Mouse (Mus musculus): ENCODE results near the gene Cspg4.
"Not testable (repeated sequence)": the region's sequence is repeated elsewhere in the genome, so short reads cannot be mapped to it uniquely, and the experiment has no call there.

Cspg4 gene

DNA sequence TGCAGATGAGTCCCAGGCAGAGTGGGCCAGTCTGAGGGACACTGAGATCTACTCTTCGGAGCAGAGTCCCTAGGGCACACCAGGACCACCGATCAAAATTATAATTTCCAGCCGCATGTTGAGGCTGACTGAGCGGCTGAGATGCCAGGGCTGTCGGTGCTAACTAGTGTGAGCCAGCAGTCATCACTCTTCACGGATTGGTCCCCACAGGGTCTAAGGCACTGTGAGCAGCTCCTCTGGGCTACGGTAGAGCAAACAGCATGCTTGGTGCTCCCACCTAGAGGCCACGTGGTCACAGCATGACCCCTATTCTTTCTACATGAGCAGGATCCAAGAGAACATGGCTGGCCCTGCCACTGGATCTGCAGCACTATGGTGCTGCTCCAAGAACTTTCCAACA lies 28.5 kb downstream of the Cspg4 start:
- DNase-seq = no peak

DNA sequence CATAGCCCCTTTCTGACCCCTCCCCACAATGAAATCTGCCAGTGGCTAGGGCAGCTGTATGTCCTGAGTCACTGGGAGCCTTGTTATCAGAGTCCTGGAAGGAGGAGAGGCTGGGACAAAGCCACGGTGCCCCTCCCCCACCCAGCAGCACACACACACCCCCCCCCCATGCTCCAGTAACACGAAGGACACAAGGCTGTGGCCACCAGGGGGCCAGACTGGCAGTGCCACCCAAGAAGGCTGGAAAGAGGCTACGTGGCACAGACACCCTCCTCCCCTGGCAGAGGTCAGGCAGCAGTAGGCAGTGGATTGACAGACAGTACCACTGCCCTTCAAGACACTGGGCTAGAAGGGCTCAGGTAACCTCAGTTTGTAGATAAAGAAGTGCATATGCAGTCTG lies 29.2 kb downstream of the Cspg4 start:
- no peak for DNase-seq

DNA sequence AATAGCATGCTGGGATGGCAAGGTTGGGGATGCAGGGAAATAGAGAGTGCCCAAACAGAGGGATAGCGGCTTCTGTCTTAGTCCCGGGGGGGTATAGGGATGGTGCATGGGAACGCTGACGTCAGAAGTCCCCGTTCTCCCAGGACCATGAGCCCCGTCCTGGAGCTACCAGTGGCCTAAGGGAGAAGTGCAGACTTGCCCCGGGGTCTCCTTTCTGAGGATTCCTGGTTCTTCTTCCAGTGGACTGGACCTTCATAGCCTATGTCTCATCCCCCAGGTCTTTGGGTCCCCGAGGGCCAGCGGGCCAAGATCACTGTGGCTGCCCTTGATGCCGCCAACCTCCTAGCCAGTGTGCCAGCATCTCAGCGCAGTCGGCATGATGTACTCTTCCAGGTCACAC lies 31.9 kb downstream of the Cspg4 start:
- no peak for DNase-seq

DNA sequence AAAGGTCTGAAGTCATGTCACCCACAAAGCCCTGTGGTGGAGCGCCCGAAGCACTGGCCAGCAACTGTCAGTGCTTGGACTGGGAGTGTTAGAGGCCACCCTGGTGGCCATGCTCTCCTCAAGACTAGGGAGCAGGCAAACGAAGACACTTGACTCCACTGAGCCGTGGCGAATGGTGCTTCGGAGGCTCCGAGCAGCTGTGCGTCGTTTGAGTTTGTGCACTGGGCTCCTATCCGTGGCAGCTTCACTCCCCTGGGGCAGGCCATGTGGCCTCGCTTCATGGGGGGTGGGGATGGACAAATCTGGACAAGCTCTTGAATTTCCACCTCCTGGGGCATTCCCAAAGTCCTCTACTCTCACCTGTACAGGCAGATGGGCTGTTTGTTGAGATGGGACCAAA lies 34.6 kb downstream of the Cspg4 start:
- no peak for DNase-seq

DNA sequence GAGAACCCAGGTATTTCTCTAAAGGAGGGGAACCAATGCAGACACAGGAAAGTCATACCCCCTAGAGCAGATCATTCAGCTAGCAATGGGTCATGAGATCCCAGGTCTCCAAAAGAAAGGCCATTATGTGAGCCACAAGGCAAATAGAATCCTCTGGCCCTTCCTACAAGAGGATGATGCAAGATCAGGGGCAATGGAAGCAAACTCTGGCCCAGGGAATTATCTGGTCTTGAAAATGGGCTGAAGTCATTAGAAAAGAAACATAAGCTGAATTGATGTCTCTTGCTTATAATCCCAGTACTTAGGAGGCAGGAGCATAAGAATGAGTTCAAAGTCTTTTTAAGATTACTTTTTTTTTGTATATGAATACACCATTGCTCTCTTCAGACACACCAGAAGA lies 35.2 kb downstream of the Cspg4 start:
- no peak for DNase-seq

DNA sequence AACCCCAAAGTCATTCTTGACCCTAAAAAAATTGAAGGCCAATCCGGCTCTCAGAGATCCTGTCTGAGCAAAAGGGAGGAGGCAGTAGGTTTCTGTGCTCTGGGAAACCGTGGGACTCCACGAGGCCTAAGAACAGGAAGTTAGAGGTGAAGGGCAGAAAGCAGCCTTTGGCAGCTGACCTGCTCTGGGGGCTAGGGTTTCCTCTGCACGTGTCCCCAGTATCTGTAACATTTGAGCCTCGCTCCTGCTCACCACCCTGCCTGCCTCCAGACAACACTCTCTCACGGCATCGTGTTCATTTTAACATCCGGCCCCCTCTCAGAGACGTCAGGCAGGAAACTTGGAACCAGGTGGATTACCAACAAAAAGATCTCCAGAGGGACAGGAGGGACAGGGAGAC lies 35.7 kb downstream of the Cspg4 start:
- DNase-seq = no peak

DNA sequence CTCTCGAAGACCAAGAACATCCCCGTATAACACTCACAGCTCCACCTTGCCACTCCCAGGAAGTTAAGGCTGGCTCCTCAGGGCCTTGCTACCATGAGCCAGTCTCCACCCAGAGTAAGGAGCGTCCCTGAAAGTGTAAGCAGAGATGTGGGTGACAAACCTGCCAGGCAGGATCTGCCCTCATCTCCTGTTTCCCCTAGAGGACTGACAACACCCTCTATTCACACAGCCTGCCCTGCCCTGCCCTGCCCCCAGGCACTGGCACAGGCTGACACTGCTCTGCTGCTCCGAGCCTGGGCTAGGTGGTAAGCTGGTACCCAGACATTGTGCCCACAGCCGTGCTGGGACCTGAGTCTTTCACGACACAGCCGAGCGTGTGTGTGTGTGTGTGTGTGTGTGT lies 36.4 kb downstream of the Cspg4 start:
- no peak for DNase-seq

DNA sequence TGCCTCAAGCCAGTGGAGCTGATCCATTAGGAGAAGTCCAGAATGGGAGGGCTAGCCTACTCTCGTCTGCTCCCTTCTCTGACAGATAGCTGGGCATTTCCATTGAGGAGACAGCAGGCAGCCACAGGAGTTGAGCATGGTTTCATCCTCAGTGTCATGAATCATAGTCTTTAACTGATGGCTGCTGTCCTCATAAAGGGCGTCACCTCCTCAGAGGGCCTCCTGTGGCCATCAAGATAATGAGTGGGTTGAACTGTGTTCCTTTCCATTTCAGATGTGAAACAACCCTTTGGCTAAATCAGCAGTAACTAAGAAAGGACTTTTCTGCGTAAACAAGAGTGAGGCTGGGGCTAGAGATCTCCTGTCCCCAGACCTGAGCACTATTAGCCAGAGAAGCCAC lies 38.8 kb downstream of the Cspg4 start:
- DNase-seq = no peak

DNA sequence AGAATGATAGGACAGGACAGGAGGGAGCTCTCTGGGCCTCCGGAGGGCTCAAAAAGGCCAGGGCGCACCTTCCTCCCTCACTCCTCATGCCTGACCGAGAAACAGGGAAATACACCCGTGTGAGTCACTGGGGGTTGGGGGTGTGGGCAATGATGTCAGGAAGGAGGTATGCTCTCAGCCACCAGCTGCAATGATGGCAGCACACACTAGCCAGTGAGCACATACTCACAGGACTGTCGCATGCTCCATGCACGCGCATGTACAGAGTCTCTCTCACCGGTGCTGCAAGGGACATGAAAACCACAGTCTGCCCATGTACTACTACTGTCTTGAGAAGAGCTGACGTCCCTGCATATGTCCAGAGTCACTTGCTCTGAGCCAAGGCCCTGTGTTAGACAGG lies 42.7 kb downstream of the Cspg4 start:
- no peak for DNase-seq

DNA sequence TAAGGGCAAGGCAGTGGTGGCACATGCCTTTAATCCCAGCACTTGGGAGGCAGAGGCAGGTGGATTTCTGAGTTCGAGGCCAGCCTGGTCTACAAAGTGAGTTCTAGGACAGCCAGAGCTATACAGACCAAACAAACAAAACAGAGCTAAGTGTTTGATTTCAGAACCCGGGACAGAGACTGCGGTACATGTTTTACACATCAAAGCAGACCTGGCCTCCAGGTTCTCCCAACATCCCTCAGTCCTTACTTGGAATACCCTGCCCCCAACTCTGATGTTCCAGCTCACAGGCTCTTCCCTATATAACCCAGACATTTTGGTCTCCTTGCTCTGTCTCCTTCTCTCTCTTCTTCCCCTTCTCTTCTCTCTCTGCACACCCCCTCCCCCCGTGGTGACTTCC lies 45.2 kb downstream of the Cspg4 start:
- DNase-seq = not testable (repeated sequence)

DNA sequence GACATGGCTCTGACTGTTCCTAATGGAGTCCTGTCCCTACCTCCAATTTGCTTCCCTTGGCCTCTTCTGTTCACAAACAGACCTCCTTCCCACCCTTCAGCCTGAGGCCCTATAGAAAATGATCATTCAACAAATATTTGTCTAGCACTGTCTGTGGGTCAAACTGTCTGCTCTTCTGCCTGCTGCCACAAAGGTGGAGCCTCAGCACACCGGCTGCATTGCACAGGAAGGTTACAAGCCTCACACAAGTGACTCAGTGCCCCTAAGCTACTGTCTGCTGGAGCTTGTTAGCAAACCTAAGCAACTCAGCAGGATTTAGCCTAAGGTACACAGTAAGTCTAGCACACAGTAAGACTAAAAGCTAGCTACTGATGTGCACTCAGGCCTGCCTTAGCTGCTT lies 46.2 kb downstream of the Cspg4 start:
- no peak for DNase-seq

DNA sequence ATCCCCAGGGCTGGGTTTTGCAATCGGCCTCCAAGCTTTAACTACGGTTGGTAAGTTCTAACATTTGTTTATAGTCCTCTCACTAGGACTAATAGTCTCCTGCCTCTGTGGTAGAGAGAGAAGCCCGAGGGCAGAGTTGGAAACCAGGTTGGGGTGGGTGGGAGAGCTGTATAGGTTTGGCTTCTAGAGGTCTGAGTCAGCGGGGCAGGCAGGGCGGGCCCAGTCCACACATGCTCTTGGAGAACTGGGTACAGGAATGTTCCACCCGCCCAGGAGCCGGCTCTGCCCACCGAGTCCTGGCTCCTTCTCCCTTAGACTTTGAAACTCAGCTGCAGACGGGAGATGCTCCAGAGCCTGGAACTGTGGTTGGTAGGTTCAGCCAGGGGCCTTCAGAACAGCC lies 49.2 kb downstream of the Cspg4 start:
- no peak for DNase-seq

DNA sequence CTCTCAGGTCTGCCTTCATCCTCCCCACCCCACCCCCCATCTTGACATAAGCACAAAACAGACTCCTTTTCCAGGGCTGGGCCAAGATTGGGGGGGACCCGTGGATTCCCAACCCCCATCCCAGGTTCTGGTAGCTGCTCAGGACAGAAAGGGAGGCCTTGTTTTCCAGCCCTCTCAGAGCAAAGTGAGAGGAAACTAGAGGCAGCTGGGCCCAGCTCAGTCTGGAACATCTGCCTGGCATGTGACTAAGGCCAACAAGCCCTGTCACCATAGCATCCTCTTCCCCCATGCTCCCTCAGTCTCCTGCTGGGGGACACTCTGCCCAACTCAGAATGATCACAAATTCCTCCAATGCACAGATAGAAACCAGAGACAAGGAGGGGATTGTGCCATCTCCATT lies 50.3 kb downstream of the Cspg4 start:
- DNase-seq = no peak

DNA sequence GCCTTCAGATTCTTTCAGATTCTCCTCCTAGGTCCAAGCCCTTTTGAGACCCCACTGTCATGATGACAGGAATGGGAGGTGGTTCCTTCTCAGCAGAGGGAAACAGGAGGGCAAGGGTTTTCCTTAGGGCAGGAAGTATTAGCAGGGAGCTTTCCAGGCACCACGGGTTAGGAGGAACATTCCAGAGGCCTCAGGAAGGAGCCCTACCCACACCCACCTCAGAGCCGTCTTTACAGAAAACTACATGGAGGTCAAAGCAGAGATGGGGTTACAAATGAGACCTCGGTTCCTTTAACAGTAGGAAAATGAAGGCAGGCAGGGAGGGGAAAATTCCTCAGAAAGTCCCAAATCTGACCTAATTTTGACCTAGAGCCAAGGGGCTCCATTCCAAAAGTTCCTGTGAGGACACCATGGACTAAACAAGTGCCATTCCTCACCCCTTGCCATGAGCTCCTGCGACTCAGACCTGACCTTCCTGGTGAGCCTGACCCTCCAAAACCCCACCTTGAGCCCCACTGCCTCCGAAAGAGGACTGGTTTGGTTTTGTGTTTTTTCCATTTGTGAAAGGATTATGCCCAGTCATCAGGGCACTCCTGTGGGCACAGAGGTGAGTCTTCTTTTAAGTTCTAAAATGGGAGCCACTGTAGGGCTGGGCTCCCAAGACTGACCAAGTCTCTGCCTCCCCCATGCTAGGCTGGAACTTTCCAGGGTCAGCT lies 51.0 kb downstream of the Cspg4 start:
- no peak for DNase-seq

DNA sequence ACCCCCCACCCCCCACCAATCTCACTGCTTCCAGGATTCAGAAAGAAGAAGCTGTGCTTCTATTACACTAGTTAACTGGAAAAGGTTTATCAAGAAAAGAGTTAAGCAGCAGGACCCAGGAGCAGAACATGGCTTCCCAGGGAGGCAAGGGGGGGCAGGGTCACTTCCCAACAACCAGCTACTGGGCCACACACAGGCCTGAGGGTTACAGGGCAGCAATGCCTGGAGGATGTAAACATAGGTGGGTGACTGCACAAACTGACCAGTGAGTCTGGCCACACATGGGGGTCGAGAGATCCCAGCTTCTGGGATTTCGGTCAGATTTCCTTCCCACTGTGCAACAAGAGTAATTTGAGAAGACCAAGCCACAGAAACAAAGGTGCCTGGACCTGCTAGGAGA lies 52.3 kb downstream of the Cspg4 start:
- no peak for DNase-seq

DNA sequence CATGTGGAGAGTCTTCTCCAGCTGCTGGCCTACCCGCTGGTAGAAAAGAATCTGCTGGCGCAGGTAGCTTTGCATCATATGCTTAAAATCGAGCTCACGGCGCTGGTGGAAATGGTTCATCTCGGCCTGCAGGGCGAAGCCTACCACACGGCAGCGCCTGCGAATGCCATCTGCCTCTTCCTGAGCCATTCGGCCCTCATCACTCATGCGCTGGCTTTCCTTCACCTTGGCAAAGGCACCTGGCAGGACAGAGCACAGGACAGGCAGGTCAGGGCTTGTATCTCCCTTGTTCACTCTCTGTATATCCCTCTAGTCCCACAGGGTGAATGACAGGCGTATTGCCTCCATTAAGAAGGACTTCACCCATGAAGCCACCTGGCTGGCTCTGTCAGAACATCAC lies 53.6 kb downstream of the Cspg4 start:
- no peak for DNase-seq

DNA sequence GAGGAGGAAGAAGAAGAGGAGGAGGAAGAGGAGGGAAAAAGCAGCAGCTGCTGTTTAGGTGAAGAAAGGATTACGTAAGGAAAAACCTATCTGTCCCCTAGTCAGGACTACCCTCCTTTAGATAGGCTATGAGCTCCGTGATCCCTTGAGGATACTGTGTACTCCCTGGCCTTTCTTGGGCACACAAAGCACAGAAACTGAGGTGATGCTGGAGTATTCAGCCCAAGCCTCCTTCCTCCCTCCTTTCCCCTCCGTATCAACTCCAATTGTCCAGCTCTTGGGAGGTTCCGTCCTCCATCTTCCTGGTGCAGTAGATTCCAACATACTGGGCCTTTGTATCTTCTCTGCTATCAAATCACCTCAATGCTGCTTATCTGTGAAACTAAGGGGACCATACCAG lies 57.9 kb downstream of the Cspg4 start:
- no peak for DNase-seq

DNA sequence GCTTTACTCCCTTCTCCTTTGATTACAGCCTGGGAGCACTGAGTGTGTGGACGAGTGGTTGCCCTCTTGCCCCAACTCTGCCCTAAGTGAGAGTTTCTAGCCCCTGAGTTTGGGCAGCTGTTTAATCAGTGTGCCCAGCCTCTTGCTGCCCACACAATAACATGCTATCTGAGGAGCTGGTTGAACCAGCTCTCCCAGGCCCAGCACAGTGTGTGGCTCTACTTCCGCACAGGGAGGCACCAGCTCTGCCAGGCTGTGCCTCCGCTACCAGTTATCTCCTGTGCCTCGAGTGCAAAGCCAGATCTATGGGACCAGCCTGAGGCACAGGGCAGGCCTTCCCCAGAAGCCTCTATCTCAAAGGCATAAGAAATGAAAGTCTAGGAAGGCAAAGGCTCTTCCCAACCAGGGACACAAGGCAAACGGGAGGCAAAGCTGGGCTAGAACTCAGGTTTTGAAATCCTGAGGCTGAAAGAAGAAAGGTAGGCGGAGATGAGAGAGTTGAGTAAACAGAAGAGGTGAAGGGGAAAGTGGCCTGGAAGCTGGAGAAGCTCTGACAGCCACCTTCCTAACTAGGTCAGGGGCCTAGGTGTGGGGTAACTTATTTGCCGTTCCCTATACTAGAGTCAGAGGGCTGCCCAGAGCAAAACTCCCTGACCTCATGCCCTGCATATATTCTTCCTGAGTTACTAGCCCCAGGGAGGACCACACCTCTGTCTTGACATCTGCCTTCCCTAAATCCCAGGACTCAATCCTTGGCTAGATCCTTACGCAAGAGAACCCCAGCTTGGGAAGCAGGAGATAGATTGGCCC lies 59.2 kb downstream of the Cspg4 start:
- no peak for DNase-seq

DNA sequence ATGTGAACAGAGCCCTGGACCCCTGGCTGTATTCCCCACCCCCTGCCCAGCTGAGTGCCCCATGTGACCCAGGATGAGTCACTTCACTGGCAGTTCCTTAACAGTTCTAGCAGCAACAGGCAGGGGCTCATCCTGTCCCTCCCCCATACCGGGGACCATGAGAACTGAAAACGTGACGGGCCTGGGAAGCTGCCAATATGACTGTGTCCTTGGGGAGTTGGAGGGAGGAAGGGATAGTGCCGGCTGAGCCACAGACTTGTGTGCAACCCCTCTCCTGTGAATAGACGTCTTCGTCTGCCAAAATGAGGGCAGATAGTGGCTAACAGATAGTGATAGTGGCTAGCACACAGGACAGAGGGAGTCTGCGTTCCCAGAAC lies 59.8 kb downstream of the Cspg4 start:
- peak; percentile 38 for DNase-seq

DNA sequence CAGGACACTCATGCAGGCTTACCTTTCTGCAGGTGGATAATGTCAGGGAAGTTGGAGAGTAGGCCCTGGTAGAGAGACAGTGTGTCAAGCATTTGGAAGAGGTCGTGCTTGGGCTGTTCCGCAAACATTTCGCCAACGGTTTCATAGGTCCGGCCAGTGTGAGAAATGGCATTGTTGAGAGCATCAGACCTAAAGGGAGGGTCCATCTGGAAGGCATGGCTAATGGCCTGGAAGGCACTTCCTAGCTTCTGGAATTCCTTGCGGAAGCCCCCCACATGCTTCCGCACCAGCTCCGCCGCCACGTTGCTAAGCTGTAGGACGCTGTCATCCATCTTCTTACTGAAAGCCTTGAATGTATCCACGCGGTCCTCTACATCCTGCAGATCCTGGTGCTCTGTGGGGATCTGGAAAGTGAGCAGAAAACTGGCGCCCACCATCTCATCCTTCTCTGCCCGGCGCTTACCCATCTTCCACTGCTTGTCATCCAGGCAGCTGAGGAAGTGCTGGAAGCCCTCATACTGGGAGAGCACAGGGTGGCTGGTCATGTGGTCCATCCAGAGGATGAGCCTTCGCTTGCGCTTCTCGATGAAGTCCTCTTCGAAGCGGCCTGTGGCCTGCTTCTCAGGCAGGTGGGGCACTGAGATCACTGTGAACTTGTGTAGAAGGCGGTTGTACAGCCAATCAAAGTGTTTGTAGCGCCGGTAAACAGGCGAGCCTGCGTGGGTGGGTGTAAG lies 60.6 kb downstream of the Cspg4 start:
- no peak for DNase-seq

DNA sequence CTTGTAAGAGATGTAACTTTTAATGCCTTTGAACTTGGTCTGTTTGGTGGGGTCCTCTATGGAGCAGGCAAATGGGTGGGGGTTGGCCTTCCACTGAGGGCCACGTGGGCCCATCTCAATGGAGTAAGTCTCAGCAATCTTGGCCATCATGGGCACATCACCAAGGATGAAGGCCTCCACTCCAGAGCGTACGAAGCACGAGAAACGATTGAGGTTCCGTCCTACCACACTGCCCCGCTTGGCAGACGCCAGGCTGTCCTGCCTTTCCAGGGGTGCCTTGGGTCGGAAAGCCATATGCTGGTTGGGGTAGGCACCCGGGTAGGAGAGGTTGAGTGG lies 61.2 kb downstream of the Cspg4 start:
- DNase-seq = no peak

DNA sequence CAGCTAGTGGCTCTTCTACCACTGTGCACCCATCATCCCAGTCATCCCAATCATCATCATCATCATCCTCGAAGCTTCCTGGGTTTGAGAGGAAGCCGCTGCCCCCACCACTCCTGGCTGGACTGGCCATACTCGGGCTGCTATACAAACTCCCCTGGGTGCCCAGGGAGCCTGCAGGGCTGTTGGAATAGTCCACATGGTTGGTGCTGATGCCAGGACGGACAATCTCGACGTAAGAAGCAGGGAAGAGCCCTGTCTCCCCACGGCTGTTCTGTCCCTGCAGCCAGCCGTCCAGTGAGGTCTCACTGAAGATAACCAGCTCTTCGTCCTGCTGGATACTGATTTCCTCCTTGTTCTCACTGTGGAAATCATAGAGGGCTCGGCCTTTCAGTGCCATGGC lies 61.6 kb downstream of the Cspg4 start:
- no peak for DNase-seq

DNA sequence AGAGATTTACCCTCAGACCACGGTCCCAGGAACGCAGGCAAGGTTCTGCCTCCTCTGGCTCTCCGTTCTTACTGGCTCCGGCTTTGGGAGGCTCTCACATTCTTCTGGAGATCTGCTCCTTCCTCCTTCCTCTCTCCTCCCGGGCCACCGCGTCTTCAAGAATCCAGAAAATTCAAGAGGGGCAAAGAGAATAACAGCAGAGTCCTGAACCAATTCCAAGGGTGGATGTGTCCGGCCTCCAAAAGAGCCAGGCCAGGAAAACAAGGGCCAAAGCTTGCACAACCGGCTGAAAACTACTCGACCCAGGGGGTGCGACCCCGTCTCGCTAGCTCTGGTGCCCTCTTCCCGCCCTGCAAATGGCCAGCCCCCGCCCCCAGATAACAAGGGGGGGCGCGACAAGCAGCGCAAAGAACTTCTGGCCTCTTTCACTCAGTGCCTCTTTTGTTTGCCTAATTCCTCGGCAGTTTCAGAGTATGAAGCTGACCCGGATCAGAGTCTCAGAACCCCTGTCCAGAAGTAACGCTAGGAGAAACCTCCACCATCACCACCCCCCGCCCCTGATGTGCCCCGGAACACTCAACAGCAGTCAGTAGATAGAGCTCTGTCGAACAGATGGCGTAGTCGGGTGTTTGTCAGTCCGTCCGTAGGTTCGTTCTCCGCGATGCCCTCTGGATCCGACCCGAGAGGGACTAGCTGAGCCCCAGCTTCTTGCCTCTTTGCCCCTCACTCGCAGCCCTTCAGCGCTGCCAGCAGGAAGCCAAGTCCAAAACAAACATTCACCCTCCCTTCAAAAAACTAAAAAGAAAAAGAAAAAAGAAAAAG lies 62.6 kb downstream of the Cspg4 start:
- DNase-seq = no peak
